Mouse (Mus musculus): ENCODE results near the gene Stag1. TPM values are rescaled to one million over a fixed set of nuclear protein-coding genes. Genes with fewer than 3 reads are reported as not detected.

The Stag1 gene
- total RNA-seq, 2 experiments from 2014 or later: 27.1 to 30.6 TPM

GRCm38 (mm10) chr9:100997138-100997537 lies 399.5 kb downstream of the Stag1 start:
- intact Hi-C loops (cut with DNase I): no loop called here

GRCm38 (mm10) chr9:101002053-101002452 lies 404.5 kb downstream of the Stag1 start:
- no peak for DNase-seq (ENCODE audit: low spot score)
- intact Hi-C loops (cut with DNase I): no loop called here

More at GRCm38 (mm10) chr9:100997138-100997537, 399.5 kb downstream of the Stag1 start:
- no peak for DNase-seq (ENCODE audit: low spot score)

GRCm38 (mm10) chr9:101002841-101003240 lies 405.2 kb downstream of the Stag1 start:
- DNase-seq (ENCODE audit: low spot score): no peak
- intact Hi-C loops (cut with DNase I): no loop called here

GRCm38 (mm10) chr9:101003302-101003701 lies 405.7 kb downstream of the Stag1 start:
- no peak for DNase-seq (ENCODE audit: low spot score)
- intact Hi-C loops (cut with DNase I): no loop called here

GRCm38 (mm10) chr9:101005866-101006265 lies 408.3 kb downstream of the Stag1 start:
- intact Hi-C loops (cut with DNase I): no loop called here
- DNase-seq (ENCODE audit: low spot score): no peak

Other genes with a start within 250 kb of the Stag1 start
- gene Il20rb, start 111.0 kb upstream of the Stag1 start, total RNA-seq (2021): 1 to 10 TPM in 1 of 2 experiments, under 1 TPM in 1; 0.87 to 1.0 TPM
- gene Nck1, start 51.7 kb upstream of the Stag1 start, total RNA-seq (2021): 10 to 100 TPM; 44.9 to 51.9 TPM
- gene Slc35g2, start 26.7 kb upstream of the Stag1 start, total RNA-seq (2021): 1 to 10 TPM; 3.7 to 4.9 TPM

All from heart, postnatal 25 days (tissue).